Mouse (Mus musculus): ENCODE results near the gene Apol7c.
"Not testable (repeated sequence)": the region's sequence is repeated elsewhere in the genome, so short reads cannot be mapped to it uniquely, and the experiment has no call there.

DNA sequence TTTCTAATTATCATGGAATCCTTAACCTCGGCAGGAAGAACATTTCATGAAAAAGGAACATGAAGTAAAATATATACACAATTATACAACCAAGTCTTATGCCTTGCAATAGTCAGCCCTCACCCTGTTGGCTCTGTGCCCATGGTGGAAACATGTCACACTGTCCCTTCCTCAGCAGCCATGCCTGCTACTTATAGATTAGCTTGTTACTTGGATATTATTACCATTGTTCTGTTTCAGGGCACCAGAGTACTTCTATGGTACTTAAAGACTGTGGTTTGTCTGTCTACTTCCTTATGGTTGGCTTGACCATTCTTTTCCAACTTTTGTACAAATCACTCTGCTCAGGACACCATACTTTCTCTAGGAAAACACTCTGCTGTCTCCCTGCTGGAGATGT is 39.9 kb downstream of the Apol7c start:
- TF ChIP-seq EP300, CTCF (IDR thresholded peaks at IDR 0.05): not testable (repeated sequence)

All from lung, postnatal 0 days (tissue).